In the genomic region with DNA sequence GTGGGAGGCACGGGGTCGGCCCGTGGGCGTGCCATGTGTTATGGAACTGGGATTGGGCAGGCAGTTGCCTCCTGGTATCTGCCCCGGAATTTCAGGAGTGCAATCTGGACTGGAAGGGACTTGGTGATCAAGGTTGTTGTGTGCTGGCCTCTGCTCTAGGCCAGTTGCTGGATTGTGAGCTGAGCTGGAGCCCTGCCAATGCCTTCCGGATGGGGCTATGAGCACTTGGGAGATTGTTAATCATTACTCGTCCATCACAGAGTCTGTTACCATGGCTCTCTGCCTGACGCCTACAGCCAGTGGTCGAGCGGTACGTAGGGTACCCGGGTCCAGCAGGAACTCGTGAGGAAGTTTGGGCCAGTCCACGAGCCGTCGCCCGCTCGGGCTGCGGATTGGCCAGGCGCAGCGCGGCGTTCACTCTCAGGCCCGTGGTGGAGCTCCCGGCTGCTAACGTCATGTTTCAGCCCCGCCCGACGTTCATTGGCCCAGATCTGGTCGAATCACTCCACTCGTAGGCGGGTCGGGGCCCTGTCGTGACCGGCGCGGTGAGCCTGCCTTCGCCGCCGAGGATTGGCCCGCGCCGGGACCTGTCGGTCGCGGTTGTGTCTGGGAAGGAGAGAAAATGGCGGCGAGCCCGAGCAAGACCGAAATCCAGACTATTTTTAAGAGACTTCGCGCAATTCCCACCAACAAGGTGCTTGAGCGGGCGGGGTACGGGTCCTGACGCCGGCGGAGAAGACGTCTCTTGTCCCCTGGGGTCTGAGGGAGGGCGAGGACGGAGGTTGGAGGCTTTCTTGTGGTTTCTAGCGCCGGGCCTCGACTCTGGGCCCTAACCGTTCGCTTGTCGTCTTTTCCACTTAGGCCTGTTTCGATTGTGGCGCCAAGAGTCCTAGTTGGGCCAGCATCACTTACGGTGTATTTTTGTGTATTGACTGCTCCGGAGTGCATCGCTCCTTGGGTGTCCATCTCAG, we compare ENCODE assay signal across 8 mouse cellular contexts. TPM values are rescaled to one million over a fixed set of nuclear protein-coding genes. Genes with fewer than 3 reads are reported as not detected.
DNase-seq lines count a peak whose midpoint lies in the region; ATAC-seq lines count a peak whose summit lies in the region.

A gene (plus strand): TSS at position 264 of the 971 bp plus-strand sequence.

- H3K27me3 ChIP-seq in heart, embryonic 14.5 days (ENCODE audit: control insufficient read depth, insufficient read depth, low read length), result no peaks in the 10 kb centered on the region
- H3K27me3 ChIP-seq in liver, embryonic 13.5 days, result peaks cover 4% of the 10 kb centered on the region; the same call in 1 of the 2 replicates
- no peaks in the 10 kb centered on the region for H3K27me3 ChIP-seq in stomach, embryonic 16.5 days (ENCODE audit: control insufficient read depth, insufficient read depth, low read length)

- no peaks in the 10 kb centered on the region for H3K9me3 ChIP-seq in heart, embryonic 14.5 days (ENCODE audit: control insufficient read depth, low read length)
- no peaks in the 10 kb centered on the region for H3K9me3 ChIP-seq in liver, embryonic 13.5 days (replicated peaks)
- H3K9me3 ChIP-seq in stomach, embryonic 16.5 days (replicated peaks; ENCODE audit: control insufficient read depth, low read length), result no peaks in the 10 kb centered on the region

- ATAC-seq in CD4-positive, CD25-positive, alpha-beta regulatory T cell, adult 4 months, result peak; percentile 99
- peak; percentile 98 for ATAC-seq in heart, embryonic 14.5 days (ENCODE audit: insufficient number of reproducible peaks, insufficient read depth, low FRiP score, low read depth)
- ATAC-seq in liver, embryonic 13.5 days (ENCODE audit: low read depth), result peak; percentile 97
- peak; percentile 99 for ATAC-seq in stomach, embryonic 16.5 days (ENCODE audit: insufficient read depth, low FRiP score)

- 1% methylated on average over 72 of the region's 72 CpGs for WGBS in heart, embryonic 14.5 days
- WGBS in liver, embryonic 13.5 days (ENCODE audit: insufficient replicate concordance), result 3% methylated on average over 72 of the region's 72 CpGs
- WGBS in stomach, embryonic 16.5 days, result 1% methylated on average over 72 of the region's 72 CpGs

- peak within 1 kb of the TSS; percentile 90 for H3K4me2 ChIP-seq in heart, embryonic 14.5 days (ENCODE audit: low read length)
- peak within 1 kb of the TSS; percentile 87 for H3K4me2 ChIP-seq in liver, embryonic 13.5 days
- peak within 1 kb of the TSS; percentile 88 for H3K4me2 ChIP-seq in stomach, embryonic 16.5 days (ENCODE audit: low read depth, low read length)

- peak within 1 kb of the TSS; percentile 94 for H3K9ac ChIP-seq in heart, embryonic 14.5 days (ENCODE audit: low read length)
- peak within 1 kb of the TSS; percentile 95 for H3K9ac ChIP-seq in liver, embryonic 13.5 days
- H3K9ac ChIP-seq in stomach, embryonic 16.5 days (ENCODE audit: low read length), result peak within 1 kb of the TSS; percentile 95

- H3K27ac ChIP-seq in heart, embryonic 14.5 days (replicated peaks in 1 of 2; ENCODE audit: control insufficient read depth in 1 of 2, insufficient read depth in 1 of 2, low read depth in 2 of 2, low read length in 2 of 2), result peak within 1 kb of the TSS; percentile 95 to 96
- peak within 1 kb of the TSS; percentile 95 for H3K27ac ChIP-seq in liver, embryonic 13.5 days
- H3K27ac ChIP-seq in stomach, embryonic 16.5 days (ENCODE audit: low read length), result peak within 1 kb of the TSS; percentile 96

- peaks cover 79% of the 10 kb centered on the region for H3K36me3 ChIP-seq in heart, embryonic 14.5 days (ENCODE audit: control insufficient read depth, insufficient read depth, low read length)
- H3K36me3 ChIP-seq in liver, embryonic 13.5 days, result peaks cover 49% of the 10 kb centered on the region
- H3K36me3 ChIP-seq in stomach, embryonic 16.5 days (ENCODE audit: control insufficient read depth, insufficient read depth, low read length), result peaks cover 15% of the 10 kb centered on the region; the same call in 1 of the 2 replicates

- peaks cover 7 to 15% of the 10 kb centered on the region in 2 experiments for H3K4me1 ChIP-seq in heart, embryonic 14.5 days (ENCODE audit: control insufficient read depth in 2 of 2, insufficient read depth in 2 of 2, low read length in 2 of 2)
- H3K4me1 ChIP-seq in liver, embryonic 13.5 days (replicated peaks), result peaks cover 46% of the 10 kb centered on the region
- peaks cover 14% of the 10 kb centered on the region for H3K4me1 ChIP-seq in stomach, embryonic 16.5 days (ENCODE audit: control insufficient read depth, insufficient read depth, low read length)

- peak within 1 kb of the TSS; percentile 90 for H3K4me3 ChIP-seq in heart, embryonic 14.5 days (ENCODE audit: control insufficient read depth in 1 of 2, insufficient read depth in 1 of 2, low read depth in 1 of 2, low read length in 2 of 2)
- H3K4me3 ChIP-seq in liver, embryonic 13.5 days (replicated peaks), result peak within 1 kb of the TSS; percentile 93
- peak within 1 kb of the TSS; percentile 85 for H3K4me3 ChIP-seq in stomach, embryonic 16.5 days (replicated peaks; ENCODE audit: low read length)

- DNase-seq in c-Kit-negative CD71-positive TER-119-positive erythroid progenitor cells, embryonic 14.5 days (ENCODE audit: low read depth, low spot score), result peak; percentile 91
- DNase-seq in fibroblast of lung, adult 2 months (ENCODE audit: low read depth), result peak; percentile 95
- DNase-seq in kidney, postnatal 14 days, result peak; percentile 100
- peak; percentile 97 for DNase-seq in liver, embryonic 13.5 days
- DNase-seq in neural tube, embryonic 10.5 days (ENCODE audit: extremely low spot score, low spot score), result peak; percentile 97

RNA-seq across cellular contexts. Expression of the gene that starts here (rescaled TPM):
- 100 to 1,000 TPM in 1 of 2 experiments, 10 to 100 TPM in 1; 87.2 to 143 TPM for polyA plus RNA-seq in CD4-positive, CD25-positive, alpha-beta regulatory T cell, adult 4 months (2017; shearing (Covaris generic))
- 59.2 and 65.8 TPM in 2 replicates for polyA plus RNA-seq in heart, embryonic 14.5 days (2014; fragmentation: Nextera tagmentation; extraction: Ambion mirVana)
- polyA plus RNA-seq in liver, embryonic 13.5 days (2015; fragmentation: Nextera tagmentation; extraction: Ambion mirVana), result 64.1 and 70.4 TPM in 2 replicates
- polyA plus RNA-seq in stomach, embryonic 16.5 days (2015; fragmentation: Nextera tagmentation; extraction: Ambion mirVana), result 82.0 and 82.3 TPM in 2 replicates

Comparison
In these comparisons a context has a peak if more than half of its experiments do, and no peak if none do; other contexts are left out.
1. Peak in every context shown above with its lines: DNase-seq, ATAC-seq, H3K4me3 ChIP-seq and H3K27ac ChIP-seq.